Mouse (Mus musculus) intestine, embryonic 16.5 days (tissue): ENCODE measurements at regions not wholly inside any gene's neighbourhood (a gene's known extent, or its start where the extent isn't known, plus 50 kb on each side); places are given as distances from the start of the nearest gene placed in this dataset.

ENCODE experiments used
- ATAC-seq: fragments of 200-750 bp; cut with Nextera tagmentation; 2 replicates; pipeline ENCODE4 v1.8.0; 2017; ENCODE audit warnings: moderate TSS enrichment, moderate library complexity
- H3K27ac ChIP-seq: fragments of 300-500 bp; sonication (generic); 2 replicates; pipeline ENCODE4 v1.5.1; 2014; ENCODE audit warnings: mild to moderate bottlenecking, low read length
- H3K27me3 ChIP-seq: fragments of 300-500 bp; sonication (generic); replicated peaks from 2 replicates; pipeline ENCODE4 v1.6.1; 2014; ENCODE audit warnings: low read length, control low read depth, mixed read lengths; ENCODE audit not compliant: control insufficient read depth, insufficient read depth
- H3K36me3 ChIP-seq: fragments of 300-500 bp; sonication (generic); 2 replicates; pipeline ENCODE4 v1.6.1; 2014; ENCODE audit warnings: low read length, control low read depth; ENCODE audit not compliant: control insufficient read depth, insufficient read depth
- H3K4me1 ChIP-seq: fragments of 300-500 bp; sonication (generic); 2 replicates; pipeline ENCODE4 v1.6.1; 2014; ENCODE audit warnings: low read length, control low read depth, mixed read lengths; ENCODE audit not compliant: control insufficient read depth, insufficient read depth
- H3K4me2 ChIP-seq: fragments of 300-500 bp; sonication (generic); 2 replicates; pipeline ENCODE4 v1.6.1; 2014; ENCODE audit warnings: low read depth, low read length, control low read depth
- H3K4me3 ChIP-seq: fragments of 300-500 bp; sonication (generic); 2 replicates; pipeline ENCODE4 v1.5.1; 2014; ENCODE audit warnings: mild to moderate bottlenecking, low read length
- H3K9ac ChIP-seq: fragments of 300-500 bp; sonication (generic); 2 replicates; pipeline ENCODE4 v1.6.1; 2014; ENCODE audit warnings: low read depth, low read length
- H3K9me3 ChIP-seq: fragments of 300-500 bp; sonication (generic); 2 replicates; pipeline ENCODE4 v1.6.1; 2016; ENCODE audit warnings: low read length, control low read depth; ENCODE audit not compliant: control insufficient read depth
- WGBS: fragments of 180-500 bp; shearing (Covaris S2); extraction: QIAGEN DNeasy Blood & Tissue Kit; methylation state at CpG from one replicate; pipeline ENCODE4 v1.1.7; 2014; 5-methylcytosine and 5-hydroxymethylcytosine counted together

- Histone ChIP-seq H3K27ac (peak overlapping the region; percentile 40; the same call in 1 of the 2 replicates), H3K9ac (peak overlapping the region; percentile 52), H3K36me3 (no peaks in the 10 kb centered on the region), H3K4me1 (peaks cover 8% of the 10 kb centered on the region; the same call in 1 of the 2 replicates), H3K9me3 (no peaks in the 10 kb centered on the region), H3K4me2 (peak overlapping the region; percentile 57), H3K27me3 (no peaks in the 10 kb centered on the region), H3K4me3 (peak overlapping the region; percentile 34)
- WGBS, result 22% methylated on average over 20 of the region's 20 CpGs
- peak; percentile 83 for ATAC-seq
These were observed 83.2 kb upstream of the Zfp648 start for GRCm38 (mm10) chr1:154117688-154118373.

- 42% methylated on average over 10 of the region's 10 CpGs for WGBS
- Histone ChIP-seq H3K36me3 (no peaks in the 10 kb centered on the region), H3K4me2 (peak overlapping the region; percentile 57), H3K9ac (peak overlapping the region; percentile 33; the same call in 1 of the 2 replicates), H3K4me3 (no peak overlapping the region), H3K27ac (no peak overlapping the region), H3K9me3 (no peaks in the 10 kb centered on the region), H3K27me3 (no peaks in the 10 kb centered on the region), H3K4me1 (peaks cover 8% of the 10 kb centered on the region; the same call in 1 of the 2 replicates)
- ATAC-seq, result peak; percentile 54
These were observed 82.5 kb upstream of the Zfp648 start for GRCm38 (mm10) chr1:154118374-154119004.

GRCm38 (mm10) chr1:154119611-154120010 lies 81.4 kb upstream of the Zfp648 start:
- Histone ChIP-seq H3K4me2 (no peak overlapping the region), H3K4me1 (peaks cover 8% of the 10 kb centered on the region; the same call in 1 of the 2 replicates), H3K9ac (no peak overlapping the region), H3K27me3 (no peaks in the 10 kb centered on the region), H3K4me3 (no peak overlapping the region), H3K27ac (no peak overlapping the region), H3K36me3 (no peaks in the 10 kb centered on the region), H3K9me3 (no peaks in the 10 kb centered on the region)
- WGBS, result 86% methylated on average over 5 of the region's 5 CpGs
- no peak for ATAC-seq

- no peak overlapping the region for H3K27ac ChIP-seq
- no peaks in the 10 kb centered on the region for H3K27me3 ChIP-seq
- peaks cover 8% of the 10 kb centered on the region; the same call in 1 of the 2 replicates for H3K4me1 ChIP-seq
- no peak overlapping the region for H3K4me2 ChIP-seq
- H3K9ac ChIP-seq, result no peak overlapping the region
- 26% methylated on average over 1 of the region's 1 CpGs for WGBS
- no peaks in the 10 kb centered on the region for H3K9me3 ChIP-seq
- no peak overlapping the region for H3K4me3 ChIP-seq
- ATAC-seq, result no peak
- H3K36me3 ChIP-seq, result no peaks in the 10 kb centered on the region
These were observed 80.3 kb upstream of the Zfp648 start for GRCm38 (mm10) chr1:154120693-154121092.

- Histone ChIP-seq H3K4me2 (no peak overlapping the region), H3K9ac (no peak overlapping the region), H3K27ac (no peak overlapping the region), H3K9me3 (no peaks in the 10 kb centered on the region), H3K4me3 (no peak overlapping the region), H3K36me3 (no peaks in the 10 kb centered on the region), H3K27me3 (no peaks in the 10 kb centered on the region), H3K4me1 (no peaks in the 10 kb centered on the region)
- no peak for ATAC-seq
These were observed 76.0 kb upstream of the Zfp648 start for GRCm38 (mm10) chr1:154124981-154125380.

- no peaks in the 10 kb centered on the region for H3K9me3 ChIP-seq
- H3K27me3 ChIP-seq, result no peaks in the 10 kb centered on the region
- H3K4me2 ChIP-seq, result no peak overlapping the region
- 50% methylated on average over 4 of the region's 4 CpGs for WGBS
- ATAC-seq, result no peak
- no peak overlapping the region for H3K9ac ChIP-seq
- no peak overlapping the region for H3K27ac ChIP-seq
- H3K4me1 ChIP-seq, result no peaks in the 10 kb centered on the region
- no peaks in the 10 kb centered on the region for H3K36me3 ChIP-seq
- no peak overlapping the region for H3K4me3 ChIP-seq
These were observed 74.5 kb upstream of the Zfp648 start for GRCm38 (mm10) chr1:154126487-154126886.

- H3K4me1 ChIP-seq, result no peaks in the 10 kb centered on the region
- no peaks in the 10 kb centered on the region for H3K9me3 ChIP-seq
- no peak overlapping the region for H3K4me3 ChIP-seq
- no peak overlapping the region for H3K27ac ChIP-seq
- no peak overlapping the region for H3K4me2 ChIP-seq
- WGBS, result 73% methylated on average over 4 of the region's 4 CpGs
- no peak for ATAC-seq
- H3K27me3 ChIP-seq, result no peaks in the 10 kb centered on the region
- no peak overlapping the region for H3K9ac ChIP-seq
- no peaks in the 10 kb centered on the region for H3K36me3 ChIP-seq
These were observed 61.5 kb upstream of the Zfp648 start for GRCm38 (mm10) chr1:154139488-154139887.

- Histone ChIP-seq H3K36me3 (no peaks in the 10 kb centered on the region), H3K4me1 (0 out of 2 replicates have a peak, but pooled peaks cover 1% of the 10 kb centered on the region), H3K4me2 (no peak overlapping the region), H3K4me3 (no peak overlapping the region), H3K9ac (no peak overlapping the region), H3K9me3 (no peaks in the 10 kb centered on the region), H3K27me3 (no peaks in the 10 kb centered on the region), H3K27ac (no peak overlapping the region)
- WGBS, result 33% methylated on average over 1 of the region's 1 CpGs
- no peak for ATAC-seq
These were observed 57.3 kb upstream of the Zfp648 start for GRCm38 (mm10) chr1:154143691-154144090.

- no peak for ATAC-seq
- H3K27me3 ChIP-seq, result no peaks in the 10 kb centered on the region
- H3K4me2 ChIP-seq, result no peak overlapping the region
- 59% methylated on average over 3 of the region's 3 CpGs for WGBS
- no peaks in the 10 kb centered on the region for H3K36me3 ChIP-seq
- no peaks in the 10 kb centered on the region for H3K9me3 ChIP-seq
- no peak overlapping the region for H3K4me3 ChIP-seq
- H3K9ac ChIP-seq, result no peak overlapping the region
- H3K27ac ChIP-seq, result no peak overlapping the region
- H3K4me1 ChIP-seq, result peaks cover 18% of the 10 kb centered on the region
These were observed 53.9 kb upstream of the Zfp648 start for GRCm38 (mm10) chr1:154147001-154147571.
